Mouse (Mus musculus) mouse trophoblast stem cell (cell line): ENCODE results near the gene Mprip.

Experiments used
- in situ Hi-C, 2 experiments: fragments of 300-500 bp; cut with MseI, MboI; formaldehyde crosslinking; loops; 2 replicates in 1 of 2; 3 replicates in 1 of 2; pipeline ENCODE4 v1.15.1; 2025

The Mprip gene

DNA sequence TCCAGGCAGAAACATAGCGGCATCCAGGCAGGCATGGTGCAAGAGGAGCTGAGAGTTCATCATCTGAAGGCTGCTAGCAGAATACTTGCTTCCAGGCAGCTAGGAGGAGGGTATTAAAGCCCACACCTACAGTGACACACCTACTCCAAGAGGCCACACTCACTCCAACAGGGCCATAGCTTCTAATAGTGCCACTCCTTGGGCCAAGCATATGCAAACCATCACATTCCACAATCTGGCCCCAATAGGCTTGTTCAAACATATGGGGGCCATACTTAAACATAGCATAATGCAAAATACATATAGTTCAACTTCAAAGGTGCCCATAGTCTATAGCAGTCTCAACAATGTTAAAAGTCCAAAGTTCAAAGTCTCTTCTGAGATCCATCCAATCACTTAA is 128.2 kb downstream of the Mprip start:
- in situ Hi-C loops = no loop called here

DNA sequence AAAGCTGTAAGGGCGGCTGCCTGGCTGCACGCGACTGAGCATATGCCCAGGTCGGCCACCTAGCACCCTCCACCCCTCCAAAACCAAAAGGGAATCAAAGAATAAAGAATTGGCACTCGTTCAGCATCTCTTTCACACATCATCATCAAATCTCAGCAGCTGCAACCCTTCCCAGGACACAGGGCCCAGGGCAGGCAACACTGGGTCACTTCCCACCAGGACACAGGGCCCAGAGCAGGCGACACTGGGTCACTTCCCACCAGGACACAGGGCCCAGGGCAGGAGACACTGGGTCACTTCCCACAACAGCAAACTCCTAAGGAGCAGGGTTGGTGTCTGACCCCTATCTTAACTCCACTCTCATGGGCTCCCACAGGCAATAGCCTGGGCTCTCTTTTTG is 132.3 kb downstream of the Mprip start:
- in situ Hi-C loops = no loop called here

DNA sequence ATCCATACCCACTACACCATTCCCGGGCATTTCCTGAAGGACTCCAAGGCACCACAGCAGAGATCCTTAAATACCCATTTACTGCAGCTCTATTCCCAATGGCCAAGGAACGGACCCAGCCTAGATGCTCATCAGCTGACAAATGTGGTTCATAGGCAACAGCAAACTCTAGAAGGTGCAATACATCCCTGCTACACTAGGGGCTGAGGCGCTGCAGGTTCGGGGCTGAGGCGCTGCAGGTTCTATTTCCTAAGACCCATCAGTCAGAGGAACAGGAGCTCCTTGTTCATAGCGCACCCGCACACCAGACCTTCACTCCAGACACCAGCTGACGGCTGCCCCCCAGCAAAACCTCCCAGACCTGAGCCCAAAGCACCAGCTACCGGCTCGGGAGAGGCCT is 139.3 kb downstream of the Mprip start:
- in situ Hi-C loops = no loop called here

DNA sequence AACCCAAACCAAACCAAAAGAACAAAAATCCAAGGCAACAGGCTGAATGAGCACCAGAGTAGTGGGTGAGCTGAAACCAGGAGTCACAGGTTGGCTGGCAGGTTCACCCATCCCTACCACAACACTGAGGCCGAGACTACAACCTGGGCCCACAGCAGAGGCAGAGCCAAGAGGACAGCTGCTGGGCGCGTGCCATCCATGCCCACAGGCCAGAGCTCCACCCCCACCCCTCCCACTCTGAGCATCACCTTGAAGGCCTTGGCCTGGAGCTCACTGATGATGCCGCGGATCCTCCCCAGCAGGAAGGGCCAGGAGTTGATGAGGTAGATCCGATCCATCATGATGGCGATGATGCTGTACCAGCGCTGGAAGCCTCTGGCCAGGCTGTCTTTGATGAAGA is 140.8 kb downstream of the Mprip start:
- in situ Hi-C loops = no loop called here

DNA sequence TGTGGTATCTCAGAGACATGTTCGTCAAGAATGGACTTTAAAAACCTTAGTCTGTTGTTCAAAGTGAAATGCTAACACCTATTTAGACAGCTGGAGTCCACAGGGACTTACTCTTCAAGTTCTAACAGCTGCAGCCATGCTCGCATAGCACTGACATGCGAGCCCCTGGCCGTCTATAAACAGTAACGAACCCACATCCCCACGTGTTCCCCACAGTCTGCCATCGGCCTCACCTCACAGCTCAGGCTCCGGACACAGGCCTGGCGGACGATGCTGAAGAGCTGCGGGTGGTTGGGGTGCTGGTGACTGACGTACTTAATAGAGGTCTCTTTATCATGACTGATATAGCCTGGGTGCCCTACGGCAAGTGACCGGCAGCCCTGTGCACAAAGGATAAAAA is 142.4 kb downstream of the Mprip start:
- in situ Hi-C loops = no loop called here

DNA sequence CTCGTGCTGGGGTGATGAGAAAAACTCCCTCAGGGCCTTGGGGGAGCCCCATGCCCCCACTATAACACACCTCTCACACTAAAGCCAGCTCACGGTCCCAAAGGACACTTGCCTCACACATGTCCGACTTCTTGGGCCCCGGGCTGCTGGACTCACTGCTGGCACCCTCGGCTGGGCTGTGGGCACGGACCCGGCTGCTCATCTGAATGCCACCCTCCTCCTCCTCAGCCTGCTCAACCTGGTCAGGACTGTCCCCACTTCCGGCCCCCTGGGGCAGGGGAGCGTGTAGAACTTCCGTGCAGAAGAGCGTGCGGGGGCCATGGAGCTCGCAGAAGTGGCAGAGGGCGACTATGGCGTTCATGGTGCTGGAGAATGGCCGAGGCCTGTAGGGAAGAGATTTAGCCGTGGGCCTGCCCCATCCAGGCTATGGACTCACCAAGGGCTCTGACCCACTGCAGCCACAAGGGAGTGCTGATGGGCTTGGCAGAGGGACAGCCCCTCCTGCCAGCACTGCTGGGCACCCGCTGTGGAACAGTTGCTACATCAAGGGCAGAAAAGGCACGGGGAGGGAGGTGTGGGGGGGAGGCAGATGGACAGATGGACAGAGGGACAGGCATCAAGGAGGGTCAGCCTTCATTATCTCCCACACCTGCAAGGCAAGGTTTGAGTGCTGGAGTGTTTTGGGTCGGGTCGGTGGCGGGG is 143.5 kb downstream of the Mprip start:
- in situ Hi-C loops = no loop called here

DNA sequence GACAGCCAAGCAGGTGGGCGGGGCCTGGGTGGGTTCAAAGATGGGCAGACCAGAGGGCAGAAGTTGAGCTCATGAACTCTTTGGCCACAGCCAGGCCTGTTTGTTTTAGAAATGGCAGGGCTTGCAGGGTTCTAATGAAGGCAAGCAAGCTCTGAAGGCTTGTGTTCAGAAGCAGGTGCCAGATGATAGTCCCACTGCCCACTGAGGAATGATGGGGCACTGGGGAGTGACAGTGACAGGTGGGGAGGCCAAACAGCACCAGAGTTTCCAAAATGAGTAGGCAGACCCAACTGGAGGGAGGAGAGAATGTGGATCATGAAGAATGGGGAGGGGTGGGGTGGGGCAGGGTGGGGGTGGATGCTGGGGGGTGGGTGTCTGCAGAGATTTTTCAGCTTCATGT is 144.2 kb downstream of the Mprip start:
- in situ Hi-C loops = no loop called here

DNA sequence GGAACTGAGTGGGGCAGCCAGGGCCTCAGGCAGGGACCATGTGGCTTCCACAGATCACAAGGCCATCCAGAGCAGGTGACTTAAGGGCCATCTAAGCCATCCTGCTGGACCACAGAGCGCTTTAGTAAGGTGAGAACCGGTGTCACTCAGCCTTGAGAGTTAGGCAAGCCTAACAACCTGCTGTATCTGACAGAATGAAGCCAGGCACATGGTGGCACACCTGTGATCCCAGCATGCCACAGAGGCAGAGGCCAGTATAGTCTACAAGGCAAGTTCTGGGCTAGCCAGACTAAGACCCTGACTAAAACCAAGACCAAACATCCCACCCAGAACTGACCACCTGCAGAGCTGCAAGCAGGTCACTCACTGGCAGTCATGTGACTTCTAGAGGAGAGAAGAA is 144.6 kb downstream of the Mprip start:
- in situ Hi-C loops = no loop called here

DNA sequence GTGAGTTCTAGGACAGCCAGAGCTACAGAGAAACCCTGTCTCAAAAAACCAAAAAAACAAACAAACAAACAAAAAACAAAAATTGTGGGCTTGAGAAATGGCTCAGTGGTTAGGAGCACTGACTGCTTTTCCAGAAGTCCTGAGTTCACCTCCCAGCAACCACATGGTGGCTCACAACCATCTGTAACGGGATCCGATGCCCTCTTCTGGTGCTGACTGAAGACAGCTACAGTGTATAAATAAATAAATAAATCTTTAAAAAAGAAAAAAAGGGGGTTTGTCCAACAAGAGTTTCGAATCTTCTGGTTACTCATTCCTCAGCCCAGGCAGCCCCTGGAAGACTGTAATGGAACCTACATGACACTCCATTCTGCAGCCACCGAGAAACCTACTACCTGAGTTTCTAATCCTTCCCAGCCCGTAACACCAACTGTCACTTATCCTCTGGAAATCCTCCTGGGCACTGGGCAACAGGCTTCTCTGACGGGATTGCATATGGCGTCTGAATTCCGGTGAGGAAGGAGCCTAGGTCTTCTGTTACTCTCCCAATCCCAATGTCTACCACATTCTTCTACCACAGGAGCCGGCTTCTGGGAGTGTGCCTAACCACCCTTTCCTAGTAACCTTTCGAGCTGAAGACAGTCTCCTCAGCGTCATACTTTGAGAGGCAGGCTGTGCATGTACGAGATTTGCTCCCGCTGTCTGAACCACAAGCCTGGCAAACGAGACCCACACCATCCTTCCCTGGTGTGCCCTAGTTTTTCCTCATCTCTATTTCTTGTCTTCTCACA is 147.3 kb downstream of the Mprip start:
- in situ Hi-C loops = no loop called here

DNA sequence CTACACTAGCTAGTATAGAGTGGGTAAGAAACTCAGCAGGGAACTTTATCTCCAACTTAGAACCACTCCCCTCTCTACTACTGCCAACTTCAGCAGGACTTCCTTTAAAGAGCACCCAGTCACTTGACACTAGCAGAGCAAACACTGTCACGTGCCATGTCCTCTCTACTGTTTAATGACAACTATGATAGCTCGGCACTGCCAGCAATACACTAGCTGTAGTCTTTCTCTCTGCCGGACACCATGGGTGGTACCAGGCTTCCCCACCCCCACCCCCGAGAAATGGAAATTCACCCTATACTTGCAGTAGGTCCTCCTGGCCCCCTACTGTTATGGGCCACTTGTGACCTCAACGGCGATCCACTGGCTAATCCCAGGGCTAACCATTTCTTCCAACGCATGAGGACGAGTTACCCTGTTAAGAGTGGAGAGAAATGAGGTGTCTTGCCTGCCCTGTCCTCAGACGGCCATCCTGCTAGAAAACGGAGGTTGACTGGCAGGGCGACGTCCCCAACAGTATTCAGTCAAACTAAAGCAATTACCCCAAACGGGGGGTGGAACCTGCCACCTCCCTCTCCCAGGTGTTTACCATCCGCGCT is 148.1 kb downstream of the Mprip start:
- in situ Hi-C loops = no loop called here

DNA sequence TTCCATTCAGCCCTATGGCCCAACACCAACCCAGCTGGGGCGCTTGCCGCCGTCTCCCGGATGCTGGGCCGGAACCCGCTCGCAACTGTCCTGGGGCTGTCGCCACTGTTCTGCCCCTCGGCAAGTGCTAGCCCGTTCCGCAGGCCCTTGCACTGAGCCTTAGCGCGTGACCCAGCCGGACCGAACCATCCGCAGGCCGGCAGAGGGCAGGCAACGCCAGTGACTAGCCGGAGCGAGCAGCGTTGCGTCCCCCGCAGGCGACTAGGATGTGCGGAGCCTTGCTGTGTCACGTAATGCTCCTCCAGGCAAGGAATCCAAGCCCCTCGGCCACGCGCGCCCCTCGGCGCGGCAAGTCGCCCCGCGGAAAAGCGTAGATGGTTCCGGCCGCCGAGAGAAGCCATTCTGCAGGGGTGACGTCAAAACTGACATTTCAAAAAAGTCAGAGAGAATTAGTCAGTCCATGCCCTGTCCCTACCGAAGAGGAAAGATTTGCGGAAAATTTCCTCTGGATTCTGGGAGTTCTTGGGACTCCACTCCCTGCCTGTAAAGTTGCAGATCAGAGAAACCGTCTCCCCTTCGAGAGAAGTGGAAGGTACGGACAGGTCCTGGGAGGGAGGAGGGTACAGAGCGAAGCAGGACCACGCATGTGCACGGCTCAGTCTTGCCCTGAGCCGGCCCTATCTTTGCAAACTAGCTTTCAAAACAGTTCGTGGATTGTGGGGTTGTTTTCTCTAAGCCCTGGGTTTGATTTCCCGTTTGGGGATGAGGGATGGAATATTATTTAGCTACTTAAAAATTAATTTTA is 148.8 kb downstream of the Mprip start, which contains the start of gene Flcn:
TSS of gene Flcn (minus strand) at position 347 of the 805 bp plus-strand sequence.
- in situ Hi-C loops = no loop called here

DNA sequence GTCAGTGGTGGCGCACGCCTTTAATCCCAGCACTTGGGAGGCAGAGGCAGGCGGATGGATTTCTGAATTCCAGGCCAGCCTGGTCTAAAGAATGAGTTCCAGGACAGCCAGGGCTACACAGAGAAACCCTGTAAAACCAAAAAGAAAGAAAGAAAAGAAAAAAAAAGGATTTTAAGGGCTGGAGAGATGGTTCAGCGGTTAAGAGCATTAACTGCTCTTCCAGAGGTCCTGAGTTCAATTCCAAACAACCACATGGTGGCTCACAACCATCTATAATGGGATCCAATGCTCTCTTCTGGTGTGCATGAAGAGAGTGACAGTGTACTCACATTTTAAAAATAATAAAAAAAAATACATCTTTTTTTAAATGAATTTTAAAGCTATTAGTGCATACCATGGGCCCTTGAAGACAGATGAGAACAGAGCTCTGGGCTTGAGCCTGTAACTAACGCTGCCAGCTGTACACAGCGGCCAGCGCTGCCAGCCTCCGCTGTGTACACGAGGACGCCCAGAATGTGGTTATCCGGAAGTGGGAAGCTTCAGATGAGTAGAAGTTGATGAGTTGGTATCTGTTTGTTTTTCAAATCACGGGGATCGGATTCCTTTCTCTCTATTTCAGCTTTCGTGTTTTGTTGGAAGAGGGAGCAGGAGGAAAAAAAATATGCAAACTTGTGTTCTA is 149.5 kb downstream of the Mprip start:
- in situ Hi-C loops = no loop called here

DNA sequence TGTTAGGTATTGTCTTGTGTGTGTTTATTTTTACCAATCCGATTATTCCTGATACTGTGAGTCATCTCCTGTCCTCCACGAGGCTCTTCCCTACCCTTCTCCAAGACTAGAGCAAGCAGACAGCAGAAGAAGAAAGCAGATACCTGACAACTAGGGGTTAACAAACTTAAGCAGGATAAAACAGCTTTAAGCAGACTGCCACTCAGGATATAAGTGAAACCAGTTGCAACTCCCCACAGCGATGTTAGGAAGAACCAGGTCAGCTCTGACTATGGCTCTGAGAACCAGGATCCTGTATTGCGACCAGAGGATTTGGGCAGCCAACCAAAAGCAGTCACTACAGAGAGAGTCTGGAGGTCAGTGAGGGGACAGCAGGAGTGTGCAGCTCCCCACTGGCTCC is 150.1 kb downstream of the Mprip start:
- in situ Hi-C loops = no loop called here

DNA sequence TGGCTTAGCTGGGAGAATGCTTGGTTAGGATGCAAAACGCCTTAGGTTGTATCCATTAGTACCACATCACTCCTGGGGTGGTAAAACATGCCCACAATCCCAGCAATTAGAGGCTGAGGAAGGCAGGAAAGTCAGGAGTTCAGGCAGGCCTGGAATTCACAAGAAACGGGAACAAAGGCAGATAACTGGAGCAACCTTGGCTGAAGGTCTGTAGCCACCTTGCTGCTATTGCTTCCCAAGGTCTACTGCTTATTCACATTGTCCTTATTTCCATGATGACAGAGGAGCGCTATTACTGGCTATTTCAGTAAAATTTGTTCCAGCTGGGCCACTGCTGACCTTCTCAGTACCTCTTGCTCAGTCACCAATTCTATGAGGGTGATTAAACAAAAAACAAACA is 152.2 kb downstream of the Mprip start:
- in situ Hi-C loops = no loop called here

DNA sequence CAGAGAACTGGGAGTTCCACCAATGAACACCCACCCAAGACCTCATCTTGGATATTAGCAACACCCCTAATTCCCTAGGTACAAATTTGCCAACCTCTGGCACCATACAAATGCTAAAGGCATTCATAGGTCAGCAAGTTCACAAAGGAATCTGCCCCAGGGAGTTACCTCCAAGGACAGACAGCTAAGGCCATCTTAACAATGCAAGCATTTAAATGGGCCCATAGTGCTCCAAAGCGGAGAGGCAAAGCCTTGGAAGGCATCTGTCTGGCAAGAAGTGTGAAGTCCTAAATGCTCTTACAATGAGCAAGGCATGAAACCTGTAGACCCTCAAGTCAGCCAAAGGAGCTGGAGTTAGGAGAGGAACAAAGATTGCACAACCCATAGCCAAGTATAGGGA is 153.2 kb downstream of the Mprip start:
- in situ Hi-C loops = no loop called here

DNA sequence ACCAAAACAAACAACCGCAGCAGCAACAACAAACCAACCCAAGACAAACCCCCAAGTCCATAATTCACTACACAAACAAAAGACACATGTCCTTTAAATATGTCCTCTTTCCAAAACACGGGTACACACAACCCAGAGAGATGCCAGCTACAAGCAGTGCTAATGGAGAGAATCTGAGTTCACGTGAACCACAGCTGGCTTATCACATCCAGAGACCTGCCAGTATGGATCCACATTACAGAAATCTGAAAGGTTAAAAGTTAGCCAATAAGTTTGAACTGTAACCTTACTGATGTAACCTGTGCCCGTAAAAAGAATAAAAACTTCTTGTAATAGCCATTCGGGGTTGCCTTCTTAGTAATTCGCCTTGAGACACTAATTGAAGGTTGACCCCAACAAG is 153.8 kb downstream of the Mprip start:
- in situ Hi-C loops = no loop called here

DNA sequence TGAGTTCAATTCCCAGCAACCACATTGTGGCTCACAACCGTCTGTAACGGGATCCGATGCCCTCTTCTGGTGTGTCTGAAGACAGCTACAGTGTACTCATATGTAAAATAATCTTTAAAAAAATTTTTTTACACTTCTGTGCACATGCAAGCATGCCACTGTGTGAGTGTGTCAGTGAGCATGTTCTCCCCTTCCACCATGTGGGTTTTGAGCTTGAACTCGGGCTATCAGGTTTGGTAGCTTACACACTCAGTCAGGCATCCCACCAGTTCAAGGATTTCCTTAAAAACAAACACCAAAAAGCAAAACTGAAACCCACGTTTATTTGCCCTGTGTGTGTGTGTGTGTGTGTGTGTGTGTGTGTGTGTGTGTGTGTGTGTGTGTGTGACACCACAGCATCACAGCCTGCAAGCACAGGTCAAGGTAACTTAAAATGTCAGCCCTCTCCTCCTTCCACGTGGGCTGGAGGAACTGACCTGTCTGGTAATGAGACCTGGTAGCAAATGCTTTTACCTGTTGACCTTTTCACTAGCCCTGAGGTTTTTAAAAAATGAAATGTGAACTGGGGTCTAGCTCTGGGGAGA is 154.5 kb downstream of the Mprip start:
- in situ Hi-C loops = no loop called here

DNA sequence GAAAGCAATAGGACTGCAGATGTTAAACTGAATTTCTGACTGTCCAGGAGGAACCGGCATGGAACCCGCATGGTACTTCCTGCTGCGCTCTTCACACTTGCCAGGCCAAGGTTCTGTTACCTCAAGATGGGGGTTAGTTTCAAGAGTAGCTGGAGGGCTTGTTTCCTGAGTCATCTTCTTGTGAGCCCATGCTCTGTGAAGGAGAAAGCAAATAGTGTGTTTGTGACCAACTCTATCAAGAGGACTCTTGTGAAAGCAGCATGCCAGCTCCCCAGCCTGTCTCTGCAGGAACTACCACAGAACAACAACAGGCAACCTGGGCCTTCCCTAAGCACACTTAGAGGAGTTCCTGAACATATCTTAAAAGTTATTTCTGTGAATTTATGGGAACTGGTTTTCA is 156.8 kb downstream of the Mprip start:
- in situ Hi-C loops = no loop called here

DNA sequence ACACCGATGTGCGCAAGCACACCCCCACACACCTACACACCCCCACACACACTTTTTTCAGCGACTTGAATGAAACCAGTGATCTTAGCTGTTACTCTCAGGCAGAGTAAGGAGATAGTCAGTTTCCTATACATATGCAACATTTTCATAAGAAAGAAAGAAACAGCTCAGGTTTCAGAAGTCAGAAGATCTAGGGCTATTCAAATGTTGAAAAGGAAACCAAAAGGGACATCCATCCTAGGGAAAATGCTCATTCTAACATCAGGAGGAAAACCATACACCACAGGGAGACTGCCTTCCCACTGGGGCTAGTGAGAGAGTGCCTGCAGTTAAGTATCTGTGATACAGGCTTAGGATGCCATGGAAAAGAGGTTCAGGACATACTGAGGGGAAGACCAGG is 160.5 kb downstream of the Mprip start:
- in situ Hi-C loops = no loop called here
